Mouse (Mus musculus): Measurements from ENCODE around the gene Eif2b5. TPM values are rescaled to one million over a fixed set of nuclear protein-coding genes. Genes with fewer than 3 reads are reported as not detected.

Gene Eif2b5
- polyA plus RNA-seq, 1 experiment from 2014 or later = 46.9 TPM

DNA sequence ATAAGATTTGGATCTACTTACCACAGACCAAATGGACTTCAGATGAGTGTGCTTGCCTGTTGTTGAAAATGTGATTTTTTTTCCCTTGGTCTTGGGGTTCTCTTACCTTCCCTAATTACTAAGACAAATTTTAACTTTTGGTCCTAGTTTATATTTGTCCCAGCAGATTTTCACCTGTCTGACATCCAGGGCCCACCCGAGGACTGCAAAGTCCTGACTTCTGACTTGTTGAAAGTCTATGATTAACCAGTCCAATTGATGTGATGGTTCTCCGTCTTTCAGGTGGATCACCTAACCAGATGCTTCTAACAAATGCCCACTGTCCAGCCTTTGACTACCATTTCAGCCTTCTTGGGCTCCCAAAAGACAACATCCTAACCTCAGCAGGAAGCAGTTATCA, 27.6 kb upstream of the Eif2b5 start:
- no peak overlapping the region for H3K4me2 ChIP-seq (replicated peaks; ENCODE audit: low read depth, low read length)
- TF ChIP-seq CTCF (IDR thresholded peaks at IDR 0.05) (no peak), EP300 (IDR thresholded peaks at IDR 0.05) (no peak)
- WGBS = 80% methylated on average over 2 of the region's 2 CpGs
- no peaks in the 10 kb centered on the region for H3K4me1 ChIP-seq (ENCODE audit: insufficient read depth, low read depth, low read length)
- no peak overlapping the region for H3K27ac ChIP-seq (ENCODE audit: low read length)
- no peak overlapping the region for H3K9ac ChIP-seq (replicated peaks; ENCODE audit: low read depth)
- no peaks in the 10 kb centered on the region for H3K27me3 ChIP-seq (replicated peaks; ENCODE audit: insufficient read depth, low read length)
- no peaks in the 10 kb centered on the region for H3K36me3 ChIP-seq (ENCODE audit: insufficient read depth, low read length)
- DNase-seq (ENCODE audit: low spot score) (no peak), ATAC-seq (no peak)
- H3K9me3 ChIP-seq (ENCODE audit: low read length) = no peaks in the 10 kb centered on the region
- H3K4me3 ChIP-seq (ENCODE audit: low read depth, low read length) = no peak overlapping the region

DNA sequence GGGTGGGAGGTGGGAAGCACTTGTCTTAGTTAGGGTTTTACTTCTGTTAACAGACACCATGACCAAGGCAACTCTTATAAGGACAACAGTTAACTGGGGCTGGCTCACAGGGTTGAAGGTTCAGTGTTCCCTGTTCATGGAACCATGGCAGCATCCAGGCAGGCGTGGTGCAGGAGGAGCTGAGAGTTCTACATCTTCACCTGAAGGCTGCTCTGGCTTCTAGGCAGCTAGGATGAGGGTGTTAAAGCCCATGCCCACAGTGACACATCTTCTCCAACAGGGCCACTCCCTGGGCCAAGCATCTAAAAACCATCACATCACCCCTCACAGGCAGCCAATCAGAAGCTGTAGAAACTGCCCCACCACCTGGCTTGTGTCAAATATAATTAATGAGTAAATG, 26.9 kb upstream of the Eif2b5 start:
- DNase-seq (ENCODE audit: low spot score) (no peak), ATAC-seq (no peak)
- H3K9ac ChIP-seq (replicated peaks; ENCODE audit: low read depth) = no peak overlapping the region
- TF ChIP-seq EP300 (IDR thresholded peaks at IDR 0.05) = no peak
- TF ChIP-seq CTCF (IDR thresholded peaks at IDR 0.05) = no peak
- H3K9me3 ChIP-seq (ENCODE audit: low read length) = no peaks in the 10 kb centered on the region
- H3K4me2 ChIP-seq (replicated peaks; ENCODE audit: low read depth, low read length) = no peak overlapping the region
- no peak overlapping the region for H3K27ac ChIP-seq (ENCODE audit: low read length)
- no peaks in the 10 kb centered on the region for H3K27me3 ChIP-seq (replicated peaks; ENCODE audit: insufficient read depth, low read length)
- H3K4me3 ChIP-seq (ENCODE audit: low read depth, low read length) = no peak overlapping the region
- no peaks in the 10 kb centered on the region for H3K36me3 ChIP-seq (ENCODE audit: insufficient read depth, low read length)
- 73% methylated on average over 1 of the region's 1 CpGs for whole genome bisulfite sequencing
- H3K4me1 ChIP-seq (ENCODE audit: insufficient read depth, low read depth, low read length) = no peaks in the 10 kb centered on the region

DNA sequence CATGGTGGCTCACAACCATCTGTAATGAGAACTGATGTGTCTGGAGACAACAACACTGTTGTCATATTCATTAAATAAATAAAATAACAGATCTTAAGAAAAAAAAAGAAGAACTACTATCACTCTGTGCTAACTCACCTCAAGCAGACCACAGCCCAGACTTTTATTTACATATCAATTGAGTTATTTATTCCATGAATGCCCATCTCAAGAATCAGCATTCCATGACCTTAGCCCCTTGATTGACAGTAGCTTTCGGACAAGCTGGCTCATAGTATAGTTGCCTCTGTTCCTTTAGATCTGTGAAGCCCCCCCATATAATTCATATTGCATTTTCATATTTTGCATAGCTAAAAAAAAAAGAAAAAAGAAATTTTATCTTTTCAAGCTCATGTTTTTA, 24.9 kb upstream of the Eif2b5 start:
- 86% methylated on average over 1 of the region's 1 CpGs for WGBS
- Histone ChIP-seq H3K4me1 (ENCODE audit: insufficient read depth, low read depth, low read length) (no peaks in the 10 kb centered on the region), H3K4me2 (replicated peaks; ENCODE audit: low read depth, low read length) (no peak overlapping the region), H3K4me3 (ENCODE audit: low read depth, low read length) (no peak overlapping the region), H3K9ac (replicated peaks; ENCODE audit: low read depth) (no peak overlapping the region), H3K27ac (ENCODE audit: low read length) (no peak overlapping the region), H3K9me3 (ENCODE audit: low read length) (no peaks in the 10 kb centered on the region), H3K27me3 (replicated peaks; ENCODE audit: insufficient read depth, low read length) (no peaks in the 10 kb centered on the region), H3K36me3 (ENCODE audit: insufficient read depth, low read length) (no peaks in the 10 kb centered on the region)
- DNase-seq (ENCODE audit: low spot score) (no peak), ATAC-seq (no peak)
- TF ChIP-seq EP300 (IDR thresholded peaks at IDR 0.05) = no peak
- no peak for TF ChIP-seq CTCF (IDR thresholded peaks at IDR 0.05)

DNA sequence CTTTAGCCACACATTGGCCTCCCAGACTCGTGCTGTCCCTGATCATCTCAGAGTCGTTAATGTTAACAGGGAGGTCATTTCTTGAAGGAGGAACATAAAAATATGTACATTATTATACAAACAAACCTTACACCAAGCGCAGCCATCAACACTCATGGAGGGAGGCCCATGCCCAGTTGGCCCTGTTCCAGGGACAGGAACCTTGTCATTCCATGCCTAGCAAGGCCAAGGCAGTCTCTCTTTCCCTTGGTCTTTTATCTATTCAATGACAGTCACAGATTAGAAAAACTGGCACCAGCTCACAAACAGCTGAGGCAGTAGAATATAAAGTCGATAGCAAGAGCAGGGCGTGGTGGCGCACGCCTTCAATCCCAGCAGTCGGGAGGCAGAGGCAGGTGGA, 24.4 kb upstream of the Eif2b5 start:
- H3K4me1 ChIP-seq (ENCODE audit: insufficient read depth, low read depth, low read length) = no peaks in the 10 kb centered on the region
- 73% methylated on average over 8 of the region's 8 CpGs for WGBS
- DNase-seq (ENCODE audit: low spot score) (no peak), ATAC-seq (no peak)
- no peak overlapping the region for H3K9ac ChIP-seq (replicated peaks; ENCODE audit: low read depth)
- H3K36me3 ChIP-seq (ENCODE audit: insufficient read depth, low read length) = no peaks in the 10 kb centered on the region
- H3K4me3 ChIP-seq (ENCODE audit: low read depth, low read length) = no peak overlapping the region
- H3K27ac ChIP-seq (ENCODE audit: low read length) = no peak overlapping the region
- no peaks in the 10 kb centered on the region for H3K27me3 ChIP-seq (replicated peaks; ENCODE audit: insufficient read depth, low read length)
- no peak for TF ChIP-seq EP300 (IDR thresholded peaks at IDR 0.05)
- no peak for TF ChIP-seq CTCF (IDR thresholded peaks at IDR 0.05)
- no peaks in the 10 kb centered on the region for H3K9me3 ChIP-seq (ENCODE audit: low read length)
- no peak overlapping the region for H3K4me2 ChIP-seq (replicated peaks; ENCODE audit: low read depth, low read length)

DNA sequence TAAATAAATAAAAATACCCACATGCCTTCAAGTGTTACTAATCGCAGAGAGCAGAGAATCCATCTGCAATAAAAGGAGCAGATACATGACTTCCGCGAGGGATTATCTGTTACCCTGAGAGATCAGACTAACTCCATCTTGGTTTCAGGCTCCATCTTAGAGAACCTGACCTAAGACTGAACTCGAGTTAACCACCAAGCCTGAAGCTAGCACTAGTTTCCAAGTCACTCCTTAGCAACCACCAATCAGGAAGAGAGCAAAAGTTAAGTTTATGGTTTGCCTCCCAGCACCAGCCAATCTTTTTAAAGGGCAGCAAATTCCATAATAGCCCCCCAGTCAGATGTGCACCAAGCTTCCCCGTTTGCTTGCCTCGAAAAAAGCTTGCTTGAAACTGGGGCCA, 23.8 kb upstream of the Eif2b5 start:
- WGBS = 71% methylated on average over 6 of the region's 6 CpGs
- no peak for DNase-seq (ENCODE audit: low spot score)
- no peak for ATAC-seq
- Histone ChIP-seq H3K27me3 (replicated peaks; ENCODE audit: insufficient read depth, low read length) (no peaks in the 10 kb centered on the region), H3K36me3 (ENCODE audit: insufficient read depth, low read length) (no peaks in the 10 kb centered on the region), H3K27ac (ENCODE audit: low read length) (no peak overlapping the region), H3K9me3 (ENCODE audit: low read length) (no peaks in the 10 kb centered on the region), H3K4me2 (replicated peaks; ENCODE audit: low read depth, low read length) (no peak overlapping the region), H3K4me3 (ENCODE audit: low read depth, low read length) (no peak overlapping the region), H3K4me1 (ENCODE audit: insufficient read depth, low read depth, low read length) (no peaks in the 10 kb centered on the region), H3K9ac (replicated peaks; ENCODE audit: low read depth) (no peak overlapping the region)
- TF ChIP-seq CTCF (IDR thresholded peaks at IDR 0.05) = no peak
- no peak for TF ChIP-seq EP300 (IDR thresholded peaks at IDR 0.05)

DNA sequence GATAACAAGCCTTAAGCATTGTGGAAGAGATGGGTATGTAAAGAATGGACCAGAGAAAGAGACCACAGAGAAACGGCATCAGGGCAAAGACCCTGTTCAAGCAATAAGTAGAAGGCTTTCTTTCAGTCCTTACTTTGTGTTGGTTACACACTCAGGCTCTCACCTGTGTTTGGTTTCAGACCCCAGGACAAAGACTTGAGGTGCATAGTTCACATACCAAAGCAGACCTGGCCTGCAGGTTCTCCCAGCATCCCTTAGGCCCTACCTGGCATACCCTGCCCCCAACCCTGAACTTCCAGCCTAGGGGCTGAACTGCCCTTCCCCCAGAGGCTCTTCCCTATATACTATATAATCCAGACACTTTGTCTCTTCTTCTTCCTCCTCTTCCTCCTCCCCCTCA, 23.3 kb upstream of the Eif2b5 start:
- Histone ChIP-seq H3K4me2 (replicated peaks; ENCODE audit: low read depth, low read length) (no peak overlapping the region), H3K4me3 (ENCODE audit: low read depth, low read length) (no peak overlapping the region), H3K27ac (ENCODE audit: low read length) (no peak overlapping the region), H3K9ac (replicated peaks; ENCODE audit: low read depth) (no peak overlapping the region), H3K9me3 (ENCODE audit: low read length) (no peaks in the 10 kb centered on the region), H3K4me1 (ENCODE audit: insufficient read depth, low read depth, low read length) (no peaks in the 10 kb centered on the region), H3K27me3 (replicated peaks; ENCODE audit: insufficient read depth, low read length) (no peaks in the 10 kb centered on the region), H3K36me3 (ENCODE audit: insufficient read depth, low read length) (no peaks in the 10 kb centered on the region)
- 45% methylated on average over 1 of the region's 1 CpGs for WGBS
- peak; percentile 33 for DNase-seq (ENCODE audit: low spot score)
- TF ChIP-seq CTCF (IDR thresholded peaks at IDR 0.05) = no peak
- TF ChIP-seq EP300 (IDR thresholded peaks at IDR 0.05) = no peak
- peak; percentile 34; the same call in 1 of the 2 replicates for ATAC-seq

DNA sequence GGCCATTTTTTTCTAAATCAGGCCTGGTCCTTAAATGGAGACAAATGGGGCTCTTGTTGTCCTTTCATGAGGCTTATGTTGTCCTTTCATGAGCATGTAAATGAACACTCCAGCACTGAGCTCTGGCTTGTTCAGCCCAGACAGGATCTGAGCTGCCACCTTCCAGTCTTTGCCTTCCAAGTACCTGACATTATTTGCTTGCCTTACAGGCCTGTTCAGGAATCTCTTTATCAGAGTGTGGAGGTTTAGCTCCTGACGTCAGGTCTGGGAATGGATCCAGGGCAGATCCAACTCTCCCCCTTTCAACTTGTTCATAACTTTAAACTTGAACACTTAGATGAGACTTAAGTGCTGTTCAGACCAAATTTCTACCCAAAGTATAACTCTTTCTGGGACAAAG, 21.8 kb upstream of the Eif2b5 start:
- Histone ChIP-seq H3K9me3 (ENCODE audit: low read length) (no peaks in the 10 kb centered on the region), H3K27ac (ENCODE audit: low read length) (peak overlapping the region; percentile 73), H3K4me2 (replicated peaks; ENCODE audit: low read depth, low read length) (no peak overlapping the region), H3K27me3 (replicated peaks; ENCODE audit: insufficient read depth, low read length) (no peaks in the 10 kb centered on the region), H3K9ac (replicated peaks; ENCODE audit: low read depth) (no peak overlapping the region), H3K36me3 (ENCODE audit: insufficient read depth, low read length) (no peaks in the 10 kb centered on the region), H3K4me3 (ENCODE audit: low read depth, low read length) (no peak overlapping the region), H3K4me1 (ENCODE audit: insufficient read depth, low read depth, low read length) (no peaks in the 10 kb centered on the region)
- 29% methylated on average over 1 of the region's 1 CpGs for WGBS
- ATAC-seq (peak; percentile 94), DNase-seq (ENCODE audit: low spot score) (peak; percentile 87)
- TF ChIP-seq CTCF (IDR thresholded peaks at IDR 0.05) (no peak), EP300 (IDR thresholded peaks at IDR 0.05) (peak; percentile 81)

Measured in lung, postnatal 0 days (tissue).